Mouse (Mus musculus) inflammation-experienced regulatory T-cells, adult 6 months (primary cell): ENCODE measurements around the gene Pitx2. TPM values are rescaled to one million over a fixed set of nuclear protein-coding genes. Genes with fewer than 3 reads are reported as not detected.

ENCODE experiments used
- polyA plus RNA-seq, 3 experiments: library from polyadenylated mRNA; unstranded; fragments of 100-300 nt; shearing (Covaris generic); gene quantifications; one replicate each; pipeline ENCODE4 v1.2.1; 2017

Pitx2 gene
- polyA plus RNA-seq, 3 experiments from 2014 or later: 0.19 TPM; not detected in 2

Other genes with a start within 250 kb of the Pitx2 start
- gene Enpep, start 132.8 kb downstream of the Pitx2 start, polyA plus RNA-seq: not detected